Comparison of ENCODE assay signal across 26 mouse cellular contexts in the genomic region with DNA sequence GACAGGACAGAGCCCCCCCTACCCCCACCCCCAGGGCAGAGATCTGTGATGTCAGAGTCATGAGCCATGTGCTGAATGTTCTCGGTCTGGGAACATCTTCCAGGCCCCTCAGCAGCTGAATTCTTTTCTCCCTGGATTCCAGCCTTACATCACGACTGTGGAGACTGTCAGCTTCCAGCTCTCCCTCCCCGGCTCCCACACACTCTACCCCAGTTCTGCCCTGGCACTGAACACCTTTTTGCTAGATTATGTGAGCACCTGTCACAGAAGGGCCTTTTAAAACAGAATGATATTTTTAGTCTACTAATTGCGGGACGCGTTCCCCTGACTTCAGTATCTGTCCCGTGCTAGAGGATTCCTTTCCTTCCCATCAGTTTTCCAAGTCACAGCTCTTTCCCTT. TPM values are rescaled to one million over a fixed set of nuclear protein-coding genes. Genes with fewer than 3 reads are reported as not detected.
DNase-seq lines count a peak whose midpoint lies in the region; ATAC-seq and TF ChIP-seq lines count a peak whose summit lies in the region.
"Had no signal": no experiment of that assay in that cellular context is flagged by ENCODE, and none has a peak within 500 bp of the region (broad histone marks: within the 10 kb centered on the region; RNA-seq: fewer than 3 reads in every experiment).

No protein-coding gene starts in this region.

- no peak overlapping the region for H3K4me2 ChIP-seq in hindbrain, postnatal 0 days (ENCODE audit: low read depth, low read length)
- no peak overlapping the region for H3K4me2 ChIP-seq in midbrain, embryonic 14.5 days (ENCODE audit: low read length)
- H3K4me2 ChIP-seq in midbrain, embryonic 16.5 days (ENCODE audit: low read length) = no peak overlapping the region
- H3K4me2 ChIP-seq in intestine, embryonic 16.5 days (ENCODE audit: low read depth, low read length) = no peak overlapping the region
- no peak overlapping the region for H3K4me2 ChIP-seq in stomach, postnatal 0 days (replicated peaks; ENCODE audit: low read depth)
- H3K4me2 ChIP-seq: embryonic facial prominence, embryonic 13.5 days; heart, embryonic 12.5 days; limb, embryonic 15.5 days; liver, embryonic 15.5 days had no signal

- H3K36me3 ChIP-seq in hindbrain, embryonic 10.5 days = no peaks in the 10 kb centered on the region
- H3K36me3 ChIP-seq in hindbrain, postnatal 0 days (ENCODE audit: insufficient read depth, low read length) = no peaks in the 10 kb centered on the region
- H3K36me3 ChIP-seq in midbrain, embryonic 14.5 days (ENCODE audit: control insufficient read depth, insufficient read depth, low read length) = no peaks in the 10 kb centered on the region
- H3K36me3 ChIP-seq in midbrain, embryonic 16.5 days (ENCODE audit: control insufficient read depth, insufficient read depth, low read length) = no peaks in the 10 kb centered on the region
- H3K36me3 ChIP-seq in intestine, embryonic 16.5 days (ENCODE audit: control insufficient read depth, insufficient read depth, low read length) = no peaks in the 10 kb centered on the region
- no peaks in the 10 kb centered on the region for H3K36me3 ChIP-seq in stomach, postnatal 0 days (ENCODE audit: control insufficient read depth, insufficient read depth, low read length)
- H3K36me3 ChIP-seq: embryonic facial prominence, embryonic 13.5 days; heart, embryonic 12.5 days; limb, embryonic 15.5 days; liver, embryonic 15.5 days had no signal

- peaks cover 41% of the 10 kb centered on the region for H3K27me3 ChIP-seq in hindbrain, embryonic 10.5 days (ENCODE audit: insufficient read depth, poor library complexity, severe bottlenecking)
- H3K27me3 ChIP-seq in hindbrain, postnatal 0 days (ENCODE audit: insufficient read depth, low read length) = no peaks in the 10 kb centered on the region
- H3K27me3 ChIP-seq in midbrain, embryonic 14.5 days (ENCODE audit: control insufficient read depth, insufficient read depth, low read length) = no peaks in the 10 kb centered on the region
- no peaks in the 10 kb centered on the region; the same call in 1 of the 2 replicates for H3K27me3 ChIP-seq in midbrain, embryonic 16.5 days (ENCODE audit: control insufficient read depth, insufficient read depth, low read depth, low read length)
- peaks cover 4% of the 10 kb centered on the region; the same call in 1 of the 2 replicates for H3K27me3 ChIP-seq in intestine, embryonic 16.5 days (replicated peaks; ENCODE audit: control insufficient read depth, insufficient read depth, low read length)
- H3K27me3 ChIP-seq in stomach, postnatal 0 days (ENCODE audit: control insufficient read depth, insufficient read depth, low read length) = no peaks in the 10 kb centered on the region

- H3K4me3 ChIP-seq in hindbrain, embryonic 10.5 days = no peak overlapping the region
- no peak overlapping the region for H3K4me3 ChIP-seq in hindbrain, postnatal 0 days (ENCODE audit: low read length)
- no peak overlapping the region for H3K4me3 ChIP-seq in midbrain, embryonic 14.5 days (replicated peaks; ENCODE audit: low read depth, low read length)
- H3K4me3 ChIP-seq in midbrain, embryonic 16.5 days (ENCODE audit: low read depth, low read length) = no peak overlapping the region
- no peak overlapping the region for H3K4me3 ChIP-seq in intestine, embryonic 16.5 days (ENCODE audit: low read length)
- no peak overlapping the region for H3K4me3 ChIP-seq in stomach, postnatal 0 days (ENCODE audit: low read depth, low read length)
- H3K4me3 ChIP-seq: embryonic facial prominence, embryonic 13.5 days; gastrocnemius, adult 2 months; heart, embryonic 12.5 days; layer of hippocampus, adult 2 months; limb, embryonic 15.5 days; liver, embryonic 15.5 days had no signal

- H3K4me1 ChIP-seq in hindbrain, embryonic 10.5 days (replicated peaks) = peaks cover 58% of the 10 kb centered on the region
- H3K4me1 ChIP-seq in hindbrain, postnatal 0 days (ENCODE audit: insufficient read depth, low read length) = peaks cover 24% of the 10 kb centered on the region
- H3K4me1 ChIP-seq in midbrain, embryonic 14.5 days (ENCODE audit: control insufficient read depth, insufficient read depth, low read length) = peaks cover 32% of the 10 kb centered on the region
- H3K4me1 ChIP-seq in midbrain, embryonic 16.5 days (ENCODE audit: control insufficient read depth, insufficient read depth, low read length) = peaks cover 27% of the 10 kb centered on the region
- peaks cover 29% of the 10 kb centered on the region for H3K4me1 ChIP-seq in intestine, embryonic 16.5 days (ENCODE audit: control insufficient read depth, insufficient read depth, low read length)
- 0 out of 2 replicates have a peak, but pooled peaks cover 2% of the 10 kb centered on the region for H3K4me1 ChIP-seq in stomach, postnatal 0 days (replicated peaks; ENCODE audit: control insufficient read depth, insufficient read depth)

- WGBS in hindbrain, embryonic 10.5 days = 73% methylated on average over 7 of the region's 7 CpGs
- WGBS in hindbrain, postnatal 0 days = 60% methylated on average over 7 of the region's 7 CpGs
- 71% methylated on average over 7 of the region's 7 CpGs for WGBS in midbrain, embryonic 14.5 days
- 62% methylated on average over 7 of the region's 7 CpGs for WGBS in midbrain, embryonic 16.5 days
- 56% methylated on average over 7 of the region's 7 CpGs for WGBS in intestine, embryonic 16.5 days
- WGBS in stomach, postnatal 0 days = 52% methylated on average over 6 of the region's 7 CpGs

- no peak for TF ChIP-seq CTCF in hindbrain, postnatal 0 days (IDR thresholded peaks at IDR 0.05; ENCODE audit: low read depth)
- TF ChIP-seq CTCF in stomach, postnatal 0 days (IDR thresholded peaks at IDR 0.05; ENCODE audit: low read depth) = no peak

- no peak for TF ChIP-seq EP300 in stomach, postnatal 0 days (optimal IDR thresholded peaks at IDR 0.05)

- H3K9ac ChIP-seq in hindbrain, postnatal 0 days (replicated peaks; ENCODE audit: low read length) = no peak overlapping the region
- H3K9ac ChIP-seq in midbrain, embryonic 14.5 days (replicated peaks; ENCODE audit: low read length) = 0 out of 2 replicates have a peak overlapping the region, but pooled peaks have one; percentile 9
- H3K9ac ChIP-seq in midbrain, embryonic 16.5 days (ENCODE audit: low read depth, low read length) = no peak overlapping the region; the same call in 1 of the 2 replicates
- H3K9ac ChIP-seq in intestine, embryonic 16.5 days (ENCODE audit: low read depth, low read length) = no peak overlapping the region
- no peak overlapping the region for H3K9ac ChIP-seq in stomach, postnatal 0 days (ENCODE audit: low read length)
- H3K9ac ChIP-seq: embryonic facial prominence, embryonic 13.5 days; heart, embryonic 12.5 days; limb, embryonic 15.5 days; liver, embryonic 15.5 days had no signal

- no peak for ATAC-seq in hindbrain, postnatal 0 days
- no peak for ATAC-seq in midbrain, embryonic 14.5 days (ENCODE audit: low FRiP score, low TSS enrichment)
- no peak for ATAC-seq in midbrain, embryonic 16.5 days
- ATAC-seq in intestine, embryonic 16.5 days = peak; percentile 42; the same call in 1 of the 2 replicates
- no peak for ATAC-seq in stomach, postnatal 0 days (ENCODE audit: low FRiP score, low TSS enrichment)
- ATAC-seq: forebrain, embryonic 16.5 days had no signal

- no peak for DNase-seq in hindbrain, embryonic 10.5 days (ENCODE audit: low spot score)
- no peak for DNase-seq in hindbrain, postnatal 0 days (ENCODE audit: low spot score)
- DNase-seq in midbrain, embryonic 14.5 days = no peak
- DNase-seq in stomach, postnatal 0 days (ENCODE audit: low spot score) = peak; percentile 13
- DNase-seq in kidney, postnatal 14 days = no peak
- DNase-seq: adrenal gland, adult 2 months; cerebellum, postnatal 14 days; gastrocnemius, adult 2 months; layer of hippocampus, postnatal 36 days had no signal

- no peaks in the 10 kb centered on the region for H3K9me3 ChIP-seq in hindbrain, embryonic 10.5 days
- no peaks in the 10 kb centered on the region for H3K9me3 ChIP-seq in hindbrain, postnatal 0 days (ENCODE audit: low read length)
- no peaks in the 10 kb centered on the region for H3K9me3 ChIP-seq in midbrain, embryonic 14.5 days (ENCODE audit: control insufficient read depth, low read length)
- H3K9me3 ChIP-seq in midbrain, embryonic 16.5 days (replicated peaks; ENCODE audit: control insufficient read depth, low read length, poor library complexity, severe bottlenecking) = no peaks in the 10 kb centered on the region
- no peaks in the 10 kb centered on the region for H3K9me3 ChIP-seq in intestine, embryonic 16.5 days (ENCODE audit: control insufficient read depth, low read length)
- no peaks in the 10 kb centered on the region for H3K9me3 ChIP-seq in stomach, postnatal 0 days (ENCODE audit: control insufficient read depth, low read length)
- H3K9me3 ChIP-seq: embryonic facial prominence, embryonic 13.5 days; limb, embryonic 15.5 days; liver, embryonic 15.5 days had no signal

- 0 out of 2 replicates have a peak overlapping the region, but pooled peaks have one; percentile 16 for H3K27ac ChIP-seq in hindbrain, embryonic 10.5 days
- H3K27ac ChIP-seq in hindbrain, postnatal 0 days = no peak overlapping the region; the same call in 1 of the 2 replicates
- H3K27ac ChIP-seq in midbrain, embryonic 14.5 days (replicated peaks; ENCODE audit: low read depth, low read length) = no peak overlapping the region; the same call in 1 of the 2 replicates
- no peak overlapping the region for H3K27ac ChIP-seq in midbrain, embryonic 16.5 days (ENCODE audit: low read length)
- H3K27ac ChIP-seq in intestine, embryonic 16.5 days (ENCODE audit: low read length) = no peak overlapping the region
- H3K27ac ChIP-seq in stomach, postnatal 0 days (replicated peaks) = no peak overlapping the region
- H3K27ac ChIP-seq: embryonic facial prominence, embryonic 13.5 days; gastrocnemius, adult 2 months; kidney, postnatal 0 days; layer of hippocampus, adult 2 months; limb, embryonic 15.5 days; liver, embryonic 15.5 days had no signal

RNA-seq across cellular contexts. Expression of a gene that starts 10.4 kb away (rescaled TPM):
- 0.35 and 0.90 TPM in 2 replicates for polyA plus RNA-seq in hindbrain, embryonic 10.5 days (2016; fragmentation: Nextera tagmentation; extraction: Ambion mirVana)
- total RNA-seq in hindbrain, postnatal 0 days (2014; rRNA removed) = 0.14 and 0.26 TPM in 2 replicates
- polyA plus RNA-seq in hindbrain, postnatal 0 days (2015; fragmentation: Nextera tagmentation; extraction: Ambion mirVana) = 0.33 and 0.50 TPM in 2 replicates
- 0.93 and 1.1 TPM in 2 replicates for polyA plus RNA-seq in midbrain, embryonic 14.5 days (2014; fragmentation: Nextera tagmentation; extraction: Ambion mirVana)
- polyA plus RNA-seq in midbrain, embryonic 16.5 days (2015; fragmentation: Nextera tagmentation; extraction: Ambion mirVana) = 0.15 and 0.28 TPM in 2 replicates
- not detected in 2 replicates for polyA plus RNA-seq in intestine, embryonic 16.5 days (2015; fragmentation: Nextera tagmentation; extraction: Ambion mirVana)
- not detected in 2 replicates for polyA plus RNA-seq in stomach, postnatal 0 days (2015; fragmentation: Nextera tagmentation; extraction: Ambion mirVana)
- total RNA-seq: adrenal gland, adult 2 months; gastrocnemius, adult 2 months; heart, postnatal 25 days; monocyte, adult 5-6 weeks had no signal
- polyA plus RNA-seq: adrenal gland, adult 2 months; embryonic facial prominence, embryonic 13.5 days; forebrain, embryonic 16.5 days; heart, embryonic 12.5 days; intestine, embryonic 14.5 days; limb, embryonic 15.5 days; liver, embryonic 15.5 days; lung, embryonic 16.5 days; stomach, embryonic 16.5 days; thymus, postnatal 0 days had no signal

RNA-seq across cellular contexts. Expression of a gene that starts 21.0 kb away (rescaled TPM):
- 0.46 and 1.6 TPM in 2 replicates for polyA plus RNA-seq in hindbrain, embryonic 10.5 days (2016; fragmentation: Nextera tagmentation; extraction: Ambion mirVana)
- 3.8 and 5.5 TPM in 2 replicates for total RNA-seq in hindbrain, postnatal 0 days (2014; rRNA removed)
- polyA plus RNA-seq in hindbrain, postnatal 0 days (2015; fragmentation: Nextera tagmentation; extraction: Ambion mirVana) = 1.1 TPM in 2 replicates
- 0.70 and 3.0 TPM in 2 replicates for polyA plus RNA-seq in midbrain, embryonic 14.5 days (2014; fragmentation: Nextera tagmentation; extraction: Ambion mirVana)
- polyA plus RNA-seq in midbrain, embryonic 16.5 days (2015; fragmentation: Nextera tagmentation; extraction: Ambion mirVana) = 0.97 and 1.1 TPM in 2 replicates
- 0.47 and 0.53 TPM in 2 replicates for polyA plus RNA-seq in intestine, embryonic 16.5 days (2015; fragmentation: Nextera tagmentation; extraction: Ambion mirVana)
- 0.72 and 1.9 TPM in 2 replicates for polyA plus RNA-seq in stomach, postnatal 0 days (2015; fragmentation: Nextera tagmentation; extraction: Ambion mirVana)
- total RNA-seq: gastrocnemius, adult 2 months; layer of hippocampus, adult 2 months; layer of hippocampus, postnatal 36 days; monocyte, adult 5-6 weeks had no signal
- polyA plus RNA-seq: stomach, embryonic 16.5 days had no signal

RNA-seq across cellular contexts. Expression of a gene that starts 32.7 kb away (rescaled TPM):
- not detected in 2 replicates for polyA plus RNA-seq in hindbrain, embryonic 10.5 days (2016; fragmentation: Nextera tagmentation; extraction: Ambion mirVana)
- total RNA-seq in hindbrain, postnatal 0 days (2014; rRNA removed) = not detected in 2 replicates
- polyA plus RNA-seq in hindbrain, postnatal 0 days (2015; fragmentation: Nextera tagmentation; extraction: Ambion mirVana) = 0.10 TPM in 1 of 2 replicates, not detected in the other
- polyA plus RNA-seq in midbrain, embryonic 14.5 days (2014; fragmentation: Nextera tagmentation; extraction: Ambion mirVana) = not detected in 2 replicates
- not detected in 2 replicates for polyA plus RNA-seq in midbrain, embryonic 16.5 days (2015; fragmentation: Nextera tagmentation; extraction: Ambion mirVana)
- polyA plus RNA-seq in intestine, embryonic 16.5 days (2015; fragmentation: Nextera tagmentation; extraction: Ambion mirVana) = 0.10 TPM in 1 of 2 replicates, not detected in the other
- polyA plus RNA-seq in stomach, postnatal 0 days (2015; fragmentation: Nextera tagmentation; extraction: Ambion mirVana) = not detected in 2 replicates
- total RNA-seq: gastrocnemius, adult 2 months; heart, postnatal 25 days; layer of hippocampus, adult 2 months; layer of hippocampus, postnatal 36 days; left cerebral cortex, postnatal 25 days; monocyte, adult 5-6 weeks had no signal
- polyA plus RNA-seq: embryonic facial prominence, embryonic 13.5 days; forebrain, embryonic 16.5 days; heart, embryonic 12.5 days; intestine, embryonic 14.5 days; limb, embryonic 15.5 days; liver, embryonic 15.5 days; lung, embryonic 16.5 days; neural tube, embryonic 14.5 days; stomach, embryonic 16.5 days; thymus, postnatal 0 days had no signal

RNA-seq across cellular contexts. Expression of a gene that starts 39.9 kb away (rescaled TPM):
- 193 and 219 TPM in 2 replicates for polyA plus RNA-seq in hindbrain, embryonic 10.5 days (2016; fragmentation: Nextera tagmentation; extraction: Ambion mirVana)
- total RNA-seq in hindbrain, postnatal 0 days (2014; rRNA removed) = 46.4 and 49.1 TPM in 2 replicates
- 49.7 and 52.0 TPM in 2 replicates for polyA plus RNA-seq in hindbrain, postnatal 0 days (2015; fragmentation: Nextera tagmentation; extraction: Ambion mirVana)
- polyA plus RNA-seq in midbrain, embryonic 14.5 days (2014; fragmentation: Nextera tagmentation; extraction: Ambion mirVana) = 42.2 and 64.0 TPM in 2 replicates
- polyA plus RNA-seq in midbrain, embryonic 16.5 days (2015; fragmentation: Nextera tagmentation; extraction: Ambion mirVana) = 39.0 and 48.9 TPM in 2 replicates
- polyA plus RNA-seq in intestine, embryonic 16.5 days (2015; fragmentation: Nextera tagmentation; extraction: Ambion mirVana) = 97.1 and 104 TPM in 2 replicates
- polyA plus RNA-seq in stomach, postnatal 0 days (2015; fragmentation: Nextera tagmentation; extraction: Ambion mirVana) = 29.8 and 35.9 TPM in 2 replicates

RNA-seq across cellular contexts. Expression of a gene that starts 58.6 kb away (rescaled TPM):
- polyA plus RNA-seq in hindbrain, embryonic 10.5 days (2016; fragmentation: Nextera tagmentation; extraction: Ambion mirVana) = 12.6 and 29.0 TPM in 2 replicates
- 127 and 143 TPM in 2 replicates for total RNA-seq in hindbrain, postnatal 0 days (2014; rRNA removed)
- 32.0 and 37.1 TPM in 2 replicates for polyA plus RNA-seq in hindbrain, postnatal 0 days (2015; fragmentation: Nextera tagmentation; extraction: Ambion mirVana)
- polyA plus RNA-seq in midbrain, embryonic 14.5 days (2014; fragmentation: Nextera tagmentation; extraction: Ambion mirVana) = 51.9 and 53.5 TPM in 2 replicates
- polyA plus RNA-seq in midbrain, embryonic 16.5 days (2015; fragmentation: Nextera tagmentation; extraction: Ambion mirVana) = 47.9 and 53.9 TPM in 2 replicates
- polyA plus RNA-seq in intestine, embryonic 16.5 days (2015; fragmentation: Nextera tagmentation; extraction: Ambion mirVana) = 1.7 and 2.0 TPM in 2 replicates
- 1.0 and 1.2 TPM in 2 replicates for polyA plus RNA-seq in stomach, postnatal 0 days (2015; fragmentation: Nextera tagmentation; extraction: Ambion mirVana)
- total RNA-seq: monocyte, adult 5-6 weeks had no signal
